Mouse (Mus musculus): ENCODE measurements around the gene Grik4. TPM values are rescaled to one million over a fixed set of nuclear protein-coding genes. Genes with fewer than 3 reads are reported as not detected.
A peak's percentile ranks its signal among the peaks of the same experiment; 100 is the strongest.

The Grik4 gene
- polyA plus RNA-seq, 1 experiment from 2014 or later: 5.8 TPM

- H3K9me3 ChIP-seq (ENCODE audit: control insufficient read depth, low read length): no peaks in the 10 kb centered on the region
- peaks cover 11% of the 10 kb centered on the region for H3K4me1 ChIP-seq (replicated peaks; ENCODE audit: control insufficient read depth, insufficient read depth, low read length)
- no peak overlapping the region for H3K4me2 ChIP-seq (replicated peaks)
- H3K27me3 ChIP-seq (ENCODE audit: control insufficient read depth, insufficient read depth, low read length): no peaks in the 10 kb centered on the region
- no peak overlapping the region for H3K27ac ChIP-seq
- no peak for DNase-seq (ENCODE audit: low spot score)
- H3K9ac ChIP-seq: no peak overlapping the region
- 70% methylated on average over 14 of the region's 14 CpGs for WGBS
- no peak overlapping the region for H3K4me3 ChIP-seq (replicated peaks; ENCODE audit: low read length)
- H3K36me3 ChIP-seq (replicated peaks; ENCODE audit: control insufficient read depth, insufficient read depth): no peaks in the 10 kb centered on the region
- ATAC-seq (ENCODE audit: low FRiP score): no peak
These were observed 331.8 kb downstream of the Grik4 start for GRCm38 (mm10) chr9:42612482-42612991.

GRCm38 (mm10) chr9:42601445-42601844 lies 342.8 kb downstream of the Grik4 start:
- 35% methylated on average over 3 of the region's 3 CpGs for WGBS
- DNase-seq (ENCODE audit: low spot score) (no peak), ATAC-seq (ENCODE audit: low FRiP score) (no peak; the same call in 1 of the 2 replicates)
- no peaks in the 10 kb centered on the region for H3K4me1 ChIP-seq (replicated peaks; ENCODE audit: control insufficient read depth, insufficient read depth, low read length)
- no peaks in the 10 kb centered on the region for H3K9me3 ChIP-seq (ENCODE audit: control insufficient read depth, low read length)
- no peaks in the 10 kb centered on the region for H3K36me3 ChIP-seq (replicated peaks; ENCODE audit: control insufficient read depth, insufficient read depth)
- H3K9ac ChIP-seq: no peak overlapping the region
- H3K27me3 ChIP-seq (ENCODE audit: control insufficient read depth, insufficient read depth, low read length): no peaks in the 10 kb centered on the region
- H3K4me2 ChIP-seq (replicated peaks): no peak overlapping the region
- H3K4me3 ChIP-seq (replicated peaks; ENCODE audit: low read length): no peak overlapping the region
- H3K27ac ChIP-seq: no peak overlapping the region

- no peaks in the 10 kb centered on the region for H3K36me3 ChIP-seq (replicated peaks; ENCODE audit: control insufficient read depth, insufficient read depth)
- H3K4me2 ChIP-seq (replicated peaks): no peak overlapping the region
- ATAC-seq (ENCODE audit: low FRiP score) (no peak), DNase-seq (ENCODE audit: low spot score) (no peak)
- H3K27me3 ChIP-seq (ENCODE audit: control insufficient read depth, insufficient read depth, low read length): no peaks in the 10 kb centered on the region
- H3K9ac ChIP-seq: no peak overlapping the region
- 69% methylated on average over 9 of the region's 9 CpGs for WGBS
- no peaks in the 10 kb centered on the region for H3K9me3 ChIP-seq (ENCODE audit: control insufficient read depth, low read length)
- no peaks in the 10 kb centered on the region for H3K4me1 ChIP-seq (replicated peaks; ENCODE audit: control insufficient read depth, insufficient read depth, low read length)
- H3K27ac ChIP-seq: no peak overlapping the region
- H3K4me3 ChIP-seq (replicated peaks; ENCODE audit: low read length): no peak overlapping the region
These were observed 346.8 kb downstream of the Grik4 start for GRCm38 (mm10) chr9:42597525-42597924.

GRCm38 (mm10) chr9:42578511-42578910 lies 365.8 kb downstream of the Grik4 start:
- Histone ChIP-seq H3K27ac (no peak overlapping the region), H3K9me3 (ENCODE audit: control insufficient read depth, low read length) (no peaks in the 10 kb centered on the region), H3K4me1 (replicated peaks; ENCODE audit: control insufficient read depth, insufficient read depth, low read length) (peaks cover 5% of the 10 kb centered on the region), H3K4me3 (replicated peaks; ENCODE audit: low read length) (no peak overlapping the region), H3K27me3 (ENCODE audit: control insufficient read depth, insufficient read depth, low read length) (no peaks in the 10 kb centered on the region), H3K36me3 (replicated peaks; ENCODE audit: control insufficient read depth, insufficient read depth) (no peaks in the 10 kb centered on the region), H3K9ac (no peak overlapping the region), H3K4me2 (replicated peaks) (no peak overlapping the region)
- no peak for DNase-seq (ENCODE audit: low spot score)
- WGBS: 60% methylated on average over 7 of the region's 7 CpGs
- no peak for ATAC-seq (ENCODE audit: low FRiP score)

GRCm38 (mm10) chr9:42578106-42578505 lies 366.2 kb downstream of the Grik4 start:
- H3K9me3 ChIP-seq (ENCODE audit: control insufficient read depth, low read length): no peaks in the 10 kb centered on the region
- H3K27me3 ChIP-seq (ENCODE audit: control insufficient read depth, insufficient read depth, low read length): no peaks in the 10 kb centered on the region
- ATAC-seq (ENCODE audit: low FRiP score) (no peak), DNase-seq (ENCODE audit: low spot score) (no peak)
- peaks cover 8% of the 10 kb centered on the region for H3K4me1 ChIP-seq (replicated peaks; ENCODE audit: control insufficient read depth, insufficient read depth, low read length)
- 70% methylated on average over 7 of the region's 7 CpGs for WGBS
- no peak overlapping the region for H3K9ac ChIP-seq
- H3K4me3 ChIP-seq (replicated peaks; ENCODE audit: low read length): no peak overlapping the region
- H3K4me2 ChIP-seq (replicated peaks): no peak overlapping the region
- H3K27ac ChIP-seq: no peak overlapping the region
- no peaks in the 10 kb centered on the region for H3K36me3 ChIP-seq (replicated peaks; ENCODE audit: control insufficient read depth, insufficient read depth)

GRCm38 (mm10) chr9:42573616-42574350 lies 370.5 kb downstream of the Grik4 start:
- no peak for DNase-seq (ENCODE audit: low spot score)
- 31% methylated on average over 14 of the region's 14 CpGs for WGBS

GRCm38 (mm10) chr9:42573180-42573579 lies 371.1 kb downstream of the Grik4 start:
- Histone ChIP-seq H3K9ac (no peak overlapping the region; the same call in 1 of the 2 replicates), H3K4me3 (replicated peaks; ENCODE audit: low read length) (no peak overlapping the region), H3K4me1 (replicated peaks; ENCODE audit: control insufficient read depth, insufficient read depth, low read length) (peaks cover 22% of the 10 kb centered on the region), H3K36me3 (replicated peaks; ENCODE audit: control insufficient read depth, insufficient read depth) (no peaks in the 10 kb centered on the region), H3K4me2 (replicated peaks) (peak overlapping the region; percentile 28; the same call in 1 of the 2 replicates), H3K9me3 (ENCODE audit: control insufficient read depth, low read length) (no peaks in the 10 kb centered on the region), H3K27ac (no peak overlapping the region), H3K27me3 (ENCODE audit: control insufficient read depth, insufficient read depth, low read length) (no peaks in the 10 kb centered on the region)
- peak; percentile 80 for DNase-seq (ENCODE audit: low spot score)
- ATAC-seq (ENCODE audit: low FRiP score): peak; percentile 72
- WGBS: 11% methylated on average over 6 of the region's 6 CpGs

More at GRCm38 (mm10) chr9:42573616-42574350, 370.5 kb downstream of the Grik4 start:
- H3K9me3 ChIP-seq (ENCODE audit: control insufficient read depth, low read length): no peaks in the 10 kb centered on the region
- H3K4me2 ChIP-seq (replicated peaks): peak overlapping the region; percentile 28; the same call in 1 of the 2 replicates
- no peak overlapping the region for H3K4me3 ChIP-seq (replicated peaks; ENCODE audit: low read length)
- H3K9ac ChIP-seq: no peak overlapping the region; the same call in 1 of the 2 replicates
- no peaks in the 10 kb centered on the region for H3K27me3 ChIP-seq (ENCODE audit: control insufficient read depth, insufficient read depth, low read length)
- H3K4me1 ChIP-seq (replicated peaks; ENCODE audit: control insufficient read depth, insufficient read depth, low read length): peaks cover 21% of the 10 kb centered on the region
- H3K36me3 ChIP-seq (replicated peaks; ENCODE audit: control insufficient read depth, insufficient read depth): no peaks in the 10 kb centered on the region
- H3K27ac ChIP-seq: no peak overlapping the region
- ATAC-seq (ENCODE audit: low FRiP score): peak; percentile 32; the same call in 1 of the 2 replicates

- DNase-seq (ENCODE audit: low spot score) (no peak), ATAC-seq (ENCODE audit: low FRiP score) (no peak)
- no peaks in the 10 kb centered on the region for H3K9me3 ChIP-seq (ENCODE audit: control insufficient read depth, low read length)
- peaks cover 17% of the 10 kb centered on the region for H3K4me1 ChIP-seq (replicated peaks; ENCODE audit: control insufficient read depth, insufficient read depth, low read length)
- 92% methylated on average over 4 of the region's 4 CpGs for WGBS
- H3K36me3 ChIP-seq (replicated peaks; ENCODE audit: control insufficient read depth, insufficient read depth): no peaks in the 10 kb centered on the region
- H3K4me3 ChIP-seq (replicated peaks; ENCODE audit: low read length): no peak overlapping the region
- H3K27ac ChIP-seq: no peak overlapping the region
- H3K9ac ChIP-seq: no peak overlapping the region
- no peak overlapping the region for H3K4me2 ChIP-seq (replicated peaks)
- no peaks in the 10 kb centered on the region for H3K27me3 ChIP-seq (ENCODE audit: control insufficient read depth, insufficient read depth, low read length)
These were observed 378.4 kb downstream of the Grik4 start for GRCm38 (mm10) chr9:42565921-42566320.

GRCm38 (mm10) chr9:42555186-42555585 lies 389.1 kb downstream of the Grik4 start:
- no peaks in the 10 kb centered on the region for H3K27me3 ChIP-seq (ENCODE audit: control insufficient read depth, insufficient read depth, low read length)

More at GRCm38 (mm10) chr9:42555186-42555585, 389.1 kb downstream of the Grik4 start:
- H3K9me3 ChIP-seq (ENCODE audit: control insufficient read depth, low read length): no peaks in the 10 kb centered on the region
- WGBS: 95% methylated on average over 1 of the region's 1 CpGs
- no peak overlapping the region for H3K4me2 ChIP-seq (replicated peaks)
- H3K9ac ChIP-seq: no peak overlapping the region
- ATAC-seq (ENCODE audit: low FRiP score) (no peak), DNase-seq (ENCODE audit: low spot score) (no peak)
- no peaks in the 10 kb centered on the region for H3K36me3 ChIP-seq (replicated peaks; ENCODE audit: control insufficient read depth, insufficient read depth)
- H3K27ac ChIP-seq: no peak overlapping the region
- no peaks in the 10 kb centered on the region for H3K4me1 ChIP-seq (replicated peaks; ENCODE audit: control insufficient read depth, insufficient read depth, low read length)
- no peak overlapping the region for H3K4me3 ChIP-seq (replicated peaks; ENCODE audit: low read length)
